Mouse (Mus musculus): ENCODE results near the gene Atxn7l1. TPM values are rescaled to one million over a fixed set of nuclear protein-coding genes. Genes with fewer than 3 reads are reported as not detected.

Gene Atxn7l1
- polyA plus RNA-seq, 1 experiment: 37.1 TPM

GRCm38 (mm10) chr12:33201491-33202210, 54.2 kb downstream of the Atxn7l1 start:
- Histone ChIP-seq H3K27me3 (ENCODE audit: control insufficient read depth, insufficient read depth, low read length) (no peaks in the 10 kb centered on the region), H3K36me3 (ENCODE audit: control insufficient read depth, insufficient read depth, low read length) (no peaks in the 10 kb centered on the region), H3K4me3 (ENCODE audit: extremely low read depth, insufficient read depth, insufficient read length) (no peak overlapping the region), H3K27ac (ENCODE audit: insufficient read depth, low read length) (no peak overlapping the region), H3K4me1 (ENCODE audit: control insufficient read depth, insufficient read depth, insufficient read length) (no peaks in the 10 kb centered on the region)
- TF ChIP-seq CTCF (IDR thresholded peaks at IDR 0.05; ENCODE audit: extremely low read depth, insufficient read depth, insufficient read length, insufficient replicate concordance): no peak
- no peak for TF ChIP-seq POLR2A (IDR thresholded peaks at IDR 0.05; ENCODE audit: low read depth, low read length)
- WGBS: 86% methylated on average over 7 of the region's 7 CpGs
- no peak for DNase-seq (ENCODE audit: low read depth in 1 of 2, low spot score in 2 of 2)

GRCm38 (mm10) chr12:33205255-33205654, 57.8 kb downstream of the Atxn7l1 start:
- no peak overlapping the region for H3K4me3 ChIP-seq (ENCODE audit: extremely low read depth, insufficient read depth, insufficient read length)
- no peaks in the 10 kb centered on the region for H3K36me3 ChIP-seq (ENCODE audit: control insufficient read depth, insufficient read depth, low read length)
- H3K4me1 ChIP-seq (ENCODE audit: control insufficient read depth, insufficient read depth, insufficient read length): no peaks in the 10 kb centered on the region; the same call in 1 of the 2 replicates
- DNase-seq (ENCODE audit: low read depth in 1 of 2, low spot score in 2 of 2): no peak
- H3K27ac ChIP-seq (ENCODE audit: insufficient read depth, low read length): no peak overlapping the region
- no peak for TF ChIP-seq POLR2A (IDR thresholded peaks at IDR 0.05; ENCODE audit: low read depth, low read length)
- TF ChIP-seq CTCF (IDR thresholded peaks at IDR 0.05; ENCODE audit: extremely low read depth, insufficient read depth, insufficient read length, insufficient replicate concordance): no peak
- 96% methylated on average over 4 of the region's 4 CpGs for WGBS
- no peaks in the 10 kb centered on the region for H3K27me3 ChIP-seq (ENCODE audit: control insufficient read depth, insufficient read depth, low read length)

DNA sequence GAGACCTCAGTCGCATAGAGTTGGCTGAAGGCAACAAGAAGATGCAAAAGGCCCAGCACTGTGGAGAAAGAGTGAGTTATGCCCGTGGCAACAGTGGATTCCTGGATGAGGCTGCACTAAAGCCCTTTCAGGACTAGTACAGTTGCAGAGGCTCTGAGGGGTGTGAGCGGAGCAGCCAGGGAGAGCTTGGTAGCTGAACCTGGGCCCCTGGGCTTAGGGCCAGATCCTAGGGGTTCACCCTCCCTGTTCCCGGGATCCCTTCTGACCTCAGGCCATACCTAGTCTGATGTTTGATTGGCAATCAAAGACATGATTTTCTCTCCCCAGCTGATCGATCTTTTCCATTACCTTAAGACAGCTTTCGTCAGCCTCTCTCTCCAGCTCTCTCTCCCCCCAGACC, 58.8 kb downstream of the Atxn7l1 start:
- Histone ChIP-seq H3K4me1 (ENCODE audit: control insufficient read depth, insufficient read depth, insufficient read length) (peaks cover 5% of the 10 kb centered on the region; the same call in 1 of the 2 replicates), H3K4me3 (ENCODE audit: extremely low read depth, insufficient read depth, insufficient read length) (no peak overlapping the region), H3K36me3 (ENCODE audit: control insufficient read depth, insufficient read depth, low read length) (no peaks in the 10 kb centered on the region), H3K27ac (ENCODE audit: insufficient read depth, low read length) (no peak overlapping the region), H3K27me3 (ENCODE audit: control insufficient read depth, insufficient read depth, low read length) (no peaks in the 10 kb centered on the region)
- 92% methylated on average over 6 of the region's 6 CpGs for WGBS
- no peak for DNase-seq (ENCODE audit: low read depth in 1 of 2, low spot score in 2 of 2)
- TF ChIP-seq CTCF (IDR thresholded peaks at IDR 0.05; ENCODE audit: extremely low read depth, insufficient read depth, insufficient read length, insufficient replicate concordance) (no peak), POLR2A (IDR thresholded peaks at IDR 0.05; ENCODE audit: low read depth, low read length) (no peak)

- WGBS: 40% methylated on average over 4 of the region's 4 CpGs
- no peak for TF ChIP-seq CTCF (IDR thresholded peaks at IDR 0.05; ENCODE audit: extremely low read depth, insufficient read depth, insufficient read length, insufficient replicate concordance)
- TF ChIP-seq POLR2A (IDR thresholded peaks at IDR 0.05; ENCODE audit: low read depth, low read length): no peak
- H3K36me3 ChIP-seq (ENCODE audit: control insufficient read depth, insufficient read depth, low read length): no peaks in the 10 kb centered on the region
- no peak overlapping the region for H3K27ac ChIP-seq (ENCODE audit: insufficient read depth, low read length)
- no peak for DNase-seq (ENCODE audit: low read depth in 1 of 2, low spot score in 2 of 2)
- no peak overlapping the region for H3K4me3 ChIP-seq (ENCODE audit: extremely low read depth, insufficient read depth, insufficient read length)
- peaks cover 5% of the 10 kb centered on the region; the same call in 1 of the 2 replicates for H3K4me1 ChIP-seq (ENCODE audit: control insufficient read depth, insufficient read depth, insufficient read length)
- H3K27me3 ChIP-seq (ENCODE audit: control insufficient read depth, insufficient read depth, low read length): no peaks in the 10 kb centered on the region
These were observed 63.4 kb downstream of the Atxn7l1 start for GRCm38 (mm10) chr12:33210856-33211255.

DNA sequence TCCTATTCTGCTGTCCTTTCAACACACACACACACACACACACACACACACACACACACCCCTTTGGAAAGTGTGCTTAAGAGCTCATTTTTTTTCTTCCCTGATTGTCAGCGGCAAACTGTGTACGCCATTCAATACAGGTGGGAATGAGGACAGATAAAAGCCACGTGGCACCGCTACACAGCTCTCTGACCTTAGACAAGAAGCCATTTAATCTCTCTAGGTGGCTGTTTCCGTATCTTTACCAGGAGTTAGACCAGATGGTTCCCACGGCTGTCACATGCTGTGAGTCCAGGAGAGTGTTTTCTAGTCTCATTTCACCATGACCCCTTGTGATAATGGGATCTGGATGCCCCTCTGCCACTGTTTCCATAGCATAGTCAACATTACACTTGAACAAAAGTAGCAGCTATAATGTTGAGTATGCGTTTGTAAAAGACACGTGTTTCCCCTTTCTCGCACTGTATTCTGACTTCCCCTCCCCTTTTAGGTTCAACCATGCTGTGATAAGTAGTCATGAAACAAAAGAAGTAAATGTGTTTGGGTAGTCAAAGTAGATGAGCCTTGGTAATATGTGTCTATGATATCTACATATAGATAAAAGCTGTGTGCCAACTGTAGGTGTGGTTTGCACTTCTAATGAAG, 70.8 kb downstream of the Atxn7l1 start:
- Histone ChIP-seq H3K4me1 (ENCODE audit: control insufficient read depth, insufficient read depth, insufficient read length) (no peaks in the 10 kb centered on the region), H3K4me3 (ENCODE audit: extremely low read depth, insufficient read depth, insufficient read length) (no peak overlapping the region), H3K36me3 (ENCODE audit: control insufficient read depth, insufficient read depth, low read length) (no peaks in the 10 kb centered on the region; the same call in 1 of the 2 replicates), H3K27ac (ENCODE audit: insufficient read depth, low read length) (no peak overlapping the region), H3K27me3 (ENCODE audit: control insufficient read depth, insufficient read depth, low read length) (no peaks in the 10 kb centered on the region)
- TF ChIP-seq CTCF (IDR thresholded peaks at IDR 0.05; ENCODE audit: extremely low read depth, insufficient read depth, insufficient read length, insufficient replicate concordance) (no peak), POLR2A (IDR thresholded peaks at IDR 0.05; ENCODE audit: low read depth, low read length) (no peak)
- no peak for DNase-seq (ENCODE audit: low read depth in 1 of 2, low spot score in 2 of 2)
- WGBS: 71% methylated on average over 9 of the region's 9 CpGs

GRCm38 (mm10) chr12:33219436-33219835, 71.9 kb downstream of the Atxn7l1 start:
- no peak overlapping the region for H3K4me3 ChIP-seq (ENCODE audit: extremely low read depth, insufficient read depth, insufficient read length)
- no peak overlapping the region for H3K27ac ChIP-seq (ENCODE audit: insufficient read depth, low read length)
- H3K36me3 ChIP-seq (ENCODE audit: control insufficient read depth, insufficient read depth, low read length): no peaks in the 10 kb centered on the region; the same call in 1 of the 2 replicates
- TF ChIP-seq CTCF (IDR thresholded peaks at IDR 0.05; ENCODE audit: extremely low read depth, insufficient read depth, insufficient read length, insufficient replicate concordance) (no peak), POLR2A (IDR thresholded peaks at IDR 0.05; ENCODE audit: low read depth, low read length) (no peak)
- H3K4me1 ChIP-seq (ENCODE audit: control insufficient read depth, insufficient read depth, insufficient read length): no peaks in the 10 kb centered on the region
- H3K27me3 ChIP-seq (ENCODE audit: control insufficient read depth, insufficient read depth, low read length): no peaks in the 10 kb centered on the region
- DNase-seq (ENCODE audit: low read depth in 1 of 2, low spot score in 2 of 2): no peak
- 92% methylated on average over 7 of the region's 7 CpGs for whole genome bisulfite sequencing

DNA sequence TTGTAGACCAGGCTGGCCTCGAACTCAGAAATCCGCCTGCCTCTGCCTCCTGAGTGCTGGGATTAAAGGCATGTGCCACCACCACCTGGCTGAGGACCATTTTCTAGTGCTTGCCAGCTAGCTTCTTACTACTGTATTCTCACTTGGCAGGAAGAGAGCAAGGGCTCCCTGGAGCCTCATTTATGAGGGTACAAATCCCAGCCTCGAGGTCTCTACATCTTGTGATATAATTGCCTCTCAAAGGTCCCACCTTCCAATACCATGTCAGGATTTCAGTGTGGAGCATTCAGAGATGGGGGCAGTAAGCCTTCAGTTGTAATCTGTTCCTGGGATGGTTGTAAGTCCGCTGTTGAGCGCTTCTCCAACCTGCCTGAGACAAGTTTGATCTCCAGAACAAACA, 72.6 kb downstream of the Atxn7l1 start:
- no peak for DNase-seq (ENCODE audit: low read depth in 1 of 2, low spot score in 2 of 2)
- TF ChIP-seq POLR2A (IDR thresholded peaks at IDR 0.05; ENCODE audit: low read depth, low read length) (no peak), CTCF (IDR thresholded peaks at IDR 0.05; ENCODE audit: extremely low read depth, insufficient read depth, insufficient read length, insufficient replicate concordance) (no peak)
- Histone ChIP-seq H3K27ac (ENCODE audit: insufficient read depth, low read length) (0 out of 2 replicates have a peak overlapping the region, but pooled peaks have one; percentile 32), H3K4me3 (ENCODE audit: extremely low read depth, insufficient read depth, insufficient read length) (no peak overlapping the region), H3K36me3 (ENCODE audit: control insufficient read depth, insufficient read depth, low read length) (no peaks in the 10 kb centered on the region; the same call in 1 of the 2 replicates), H3K27me3 (ENCODE audit: control insufficient read depth, insufficient read depth, low read length) (no peaks in the 10 kb centered on the region), H3K4me1 (ENCODE audit: control insufficient read depth, insufficient read depth, insufficient read length) (no peaks in the 10 kb centered on the region)
- 85% methylated on average over 5 of the region's 5 CpGs for whole genome bisulfite sequencing

All from spleen, adult 2 months (tissue).